Mouse (Mus musculus): ENCODE results near the gene Tob2. TPM values are rescaled to one million over a fixed set of nuclear protein-coding genes. Genes with fewer than 3 reads are reported as not detected.

Gene Tob2
- polyA plus RNA-seq, 1 experiment: 21.0 TPM

GRCm38 (mm10) chr15:81853081-81853480, 5.5 kb downstream of the Tob2 start:
- Histone ChIP-seq H3K4me3 (ENCODE audit: insufficient read depth, low read length) (no peak overlapping the region), H3K27ac (ENCODE audit: insufficient read depth, low read length) (no peak overlapping the region), H3K4me1 (ENCODE audit: control insufficient read depth, insufficient read depth, low read length) (0 out of 2 replicates have a peak, but pooled peaks cover 2% of the 10 kb centered on the region)
- TF ChIP-seq CTCF (IDR thresholded peaks at IDR 0.05; ENCODE audit: extremely low read depth, insufficient read depth, low read length): no peak
- no peak for TF ChIP-seq POLR2A (IDR thresholded peaks at IDR 0.05; ENCODE audit: extremely low read depth, insufficient read depth, low read length)

DNA sequence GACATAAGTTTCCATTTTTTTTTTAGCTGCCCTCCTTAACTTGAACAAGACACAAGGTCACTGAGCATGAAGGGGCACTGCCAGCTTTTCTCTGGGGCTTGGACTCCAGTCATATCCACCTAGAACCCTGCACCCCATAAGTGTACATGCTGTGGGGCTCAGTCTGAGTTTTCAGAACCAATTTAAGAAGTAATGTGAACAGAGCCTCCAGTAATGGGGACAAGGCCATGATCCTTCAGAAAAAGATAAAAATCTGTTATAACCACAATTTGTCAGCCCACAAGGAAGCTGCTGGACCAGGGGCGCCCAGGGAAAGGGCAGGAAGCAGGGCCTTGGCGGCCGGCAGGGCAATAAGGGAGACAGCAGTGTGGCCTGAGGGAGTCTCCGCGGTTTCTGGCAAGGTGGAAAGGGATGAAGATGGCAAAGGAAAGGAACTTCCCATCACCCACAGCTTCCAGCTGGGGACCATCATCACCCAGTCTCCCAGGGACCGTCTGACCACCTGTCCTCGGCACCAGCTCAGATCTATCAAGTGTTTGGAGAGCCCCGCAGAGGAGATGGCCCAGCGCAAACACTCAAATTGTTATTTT, 6.1 kb downstream of the Tob2 start:
- Histone ChIP-seq H3K27ac (ENCODE audit: insufficient read depth, low read length) (no peak overlapping the region), H3K4me3 (ENCODE audit: insufficient read depth, low read length) (no peak overlapping the region), H3K4me1 (ENCODE audit: control insufficient read depth, insufficient read depth, low read length) (0 out of 2 replicates have a peak, but pooled peaks cover 2% of the 10 kb centered on the region)
- TF ChIP-seq CTCF (IDR thresholded peaks at IDR 0.05; ENCODE audit: extremely low read depth, insufficient read depth, low read length): no peak
- TF ChIP-seq POLR2A (IDR thresholded peaks at IDR 0.05; ENCODE audit: extremely low read depth, insufficient read depth, low read length): no peak

- no peak for TF ChIP-seq CTCF (IDR thresholded peaks at IDR 0.05; ENCODE audit: extremely low read depth, insufficient read depth, low read length)
- no peak for TF ChIP-seq POLR2A (IDR thresholded peaks at IDR 0.05; ENCODE audit: extremely low read depth, insufficient read depth, low read length)
- H3K27ac ChIP-seq (ENCODE audit: insufficient read depth, low read length): 0 out of 2 replicates have a peak overlapping the region, but pooled peaks have one; percentile 12
- H3K4me1 ChIP-seq (ENCODE audit: control insufficient read depth, insufficient read depth, low read length): 0 out of 2 replicates have a peak, but pooled peaks cover 2% of the 10 kb centered on the region
- no peak overlapping the region for H3K4me3 ChIP-seq (ENCODE audit: insufficient read depth, low read length)
Observed at GRCm38 (mm10) chr15:81851375-81851774, 7.2 kb downstream of the Tob2 start.

- TF ChIP-seq POLR2A (IDR thresholded peaks at IDR 0.05; ENCODE audit: extremely low read depth, insufficient read depth, low read length): no peak
- no peak for TF ChIP-seq CTCF (IDR thresholded peaks at IDR 0.05; ENCODE audit: extremely low read depth, insufficient read depth, low read length)
- 0 out of 2 replicates have a peak, but pooled peaks cover 2% of the 10 kb centered on the region for H3K4me1 ChIP-seq (ENCODE audit: control insufficient read depth, insufficient read depth, low read length)
- no peak overlapping the region for H3K27ac ChIP-seq (ENCODE audit: insufficient read depth, low read length)
- no peak overlapping the region for H3K4me3 ChIP-seq (ENCODE audit: insufficient read depth, low read length)
Observed at GRCm38 (mm10) chr15:81850718-81851117, 7.9 kb downstream of the Tob2 start.

GRCm38 (mm10) chr15:81849104-81849503, 9.5 kb downstream of the Tob2 start:
- TF ChIP-seq POLR2A (IDR thresholded peaks at IDR 0.05; ENCODE audit: extremely low read depth, insufficient read depth, low read length) (no peak), CTCF (IDR thresholded peaks at IDR 0.05; ENCODE audit: extremely low read depth, insufficient read depth, low read length) (no peak)
- Histone ChIP-seq H3K4me3 (ENCODE audit: insufficient read depth, low read length) (no peak overlapping the region), H3K4me1 (ENCODE audit: control insufficient read depth, insufficient read depth, low read length) (no peaks in the 10 kb centered on the region), H3K27ac (ENCODE audit: insufficient read depth, low read length) (no peak overlapping the region)

GRCm38 (mm10) chr15:81848301-81848700, 10.3 kb downstream of the Tob2 start:
- TF ChIP-seq CTCF (IDR thresholded peaks at IDR 0.05; ENCODE audit: extremely low read depth, insufficient read depth, low read length) (peak; percentile 63), POLR2A (IDR thresholded peaks at IDR 0.05; ENCODE audit: extremely low read depth, insufficient read depth, low read length) (no peak)
- Histone ChIP-seq H3K27ac (ENCODE audit: insufficient read depth, low read length) (no peak overlapping the region), H3K4me3 (ENCODE audit: insufficient read depth, low read length) (no peak overlapping the region), H3K4me1 (ENCODE audit: control insufficient read depth, insufficient read depth, low read length) (no peaks in the 10 kb centered on the region)

GRCm38 (mm10) chr15:81847861-81848260, 10.7 kb downstream of the Tob2 start:
- Histone ChIP-seq H3K4me3 (ENCODE audit: insufficient read depth, low read length) (no peak overlapping the region), H3K27ac (ENCODE audit: insufficient read depth, low read length) (no peak overlapping the region), H3K4me1 (ENCODE audit: control insufficient read depth, insufficient read depth, low read length) (no peaks in the 10 kb centered on the region)
- TF ChIP-seq POLR2A (IDR thresholded peaks at IDR 0.05; ENCODE audit: extremely low read depth, insufficient read depth, low read length) (no peak), CTCF (IDR thresholded peaks at IDR 0.05; ENCODE audit: extremely low read depth, insufficient read depth, low read length) (no peak)

GRCm38 (mm10) chr15:81847161-81847560, 11.4 kb downstream of the Tob2 start:
- TF ChIP-seq POLR2A (IDR thresholded peaks at IDR 0.05; ENCODE audit: extremely low read depth, insufficient read depth, low read length) (no peak), CTCF (IDR thresholded peaks at IDR 0.05; ENCODE audit: extremely low read depth, insufficient read depth, low read length) (no peak)
- Histone ChIP-seq H3K4me3 (ENCODE audit: insufficient read depth, low read length) (no peak overlapping the region), H3K27ac (ENCODE audit: insufficient read depth, low read length) (no peak overlapping the region), H3K4me1 (ENCODE audit: control insufficient read depth, insufficient read depth, low read length) (no peaks in the 10 kb centered on the region)

DNA sequence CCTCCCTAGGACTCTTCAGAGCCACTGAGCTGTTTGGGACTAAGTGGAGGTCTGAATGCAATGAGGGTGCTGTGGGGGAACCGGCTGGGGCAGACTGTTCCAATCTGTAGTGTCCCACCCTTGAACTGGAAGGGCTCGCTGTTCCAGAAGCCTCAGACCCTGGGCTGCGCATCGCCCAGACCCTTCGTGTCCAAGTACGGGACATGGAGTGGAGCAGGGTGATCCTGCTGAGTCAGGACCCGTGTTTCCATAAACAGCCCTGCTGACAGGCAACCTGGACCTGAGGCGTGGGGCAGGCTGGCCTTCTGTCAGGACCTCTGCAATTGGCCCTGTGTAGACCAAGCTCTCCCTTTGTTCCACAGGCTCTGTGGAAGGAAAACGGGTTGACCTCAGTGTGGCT, 11.8 kb downstream of the Tob2 start:
- no peak for TF ChIP-seq CTCF (IDR thresholded peaks at IDR 0.05; ENCODE audit: extremely low read depth, insufficient read depth, low read length)
- TF ChIP-seq POLR2A (IDR thresholded peaks at IDR 0.05; ENCODE audit: extremely low read depth, insufficient read depth, low read length): no peak
- Histone ChIP-seq H3K4me1 (ENCODE audit: control insufficient read depth, insufficient read depth, low read length) (no peaks in the 10 kb centered on the region), H3K27ac (ENCODE audit: insufficient read depth, low read length) (no peak overlapping the region), H3K4me3 (ENCODE audit: insufficient read depth, low read length) (no peak overlapping the region)

- Histone ChIP-seq H3K4me1 (ENCODE audit: control insufficient read depth, insufficient read depth, low read length) (no peaks in the 10 kb centered on the region), H3K27ac (ENCODE audit: insufficient read depth, low read length) (no peak overlapping the region), H3K4me3 (ENCODE audit: insufficient read depth, low read length) (no peak overlapping the region)
- no peak for TF ChIP-seq CTCF (IDR thresholded peaks at IDR 0.05; ENCODE audit: extremely low read depth, insufficient read depth, low read length)
- TF ChIP-seq POLR2A (IDR thresholded peaks at IDR 0.05; ENCODE audit: extremely low read depth, insufficient read depth, low read length): no peak
Observed at GRCm38 (mm10) chr15:81845724-81846123, 12.9 kb downstream of the Tob2 start.
